Mouse (Mus musculus): ENCODE data around the gene Cacna2d4. TPM values are rescaled to one million over a fixed set of nuclear protein-coding genes. Genes with fewer than 3 reads are reported as not detected.

Cacna2d4 gene
- polyA plus RNA-seq (2014; fragmentation: Illumina TruSeq; extraction: RNeasy Lipid Tissue Mini Kit (QIAGEN cat#74804); ENCODE audit: low read depth, low replicate concordance): 0.06 TPM

GRCm38 (mm10) chr6:119236241-119236640 is at the start of gene Cacna2d4:
Cacna2d4 (plus strand) TSS chr6:119236526.

GRCm38 (mm10) chr6:119196382-119197305 is 39.7 kb upstream of the Cacna2d4 start, which contains the start of gene Cacna1c:
Cacna1c (minus strand) TSS chr6:119196418.

GRCm38 (mm10) chr6:119330506-119330905 is 94.2 kb downstream of the Cacna2d4 start, which contains the start of gene Lrtm2:
Lrtm2 (minus strand) TSS chr6:119330766.

Other genes with a start within 250 kb of the Cacna2d4 start
- gene Dcp1b, start 61.3 kb upstream of the Cacna2d4 start, polyA plus RNA-seq (2014; fragmentation: Illumina TruSeq; extraction: RNeasy Lipid Tissue Mini Kit (QIAGEN cat#74804); ENCODE audit: low read depth, low replicate concordance): 11.5 TPM
- 5.8 TPM for gene Cacna1c, start 40.1 kb upstream of the Cacna2d4 start, polyA plus RNA-seq (2014; fragmentation: Illumina TruSeq; extraction: RNeasy Lipid Tissue Mini Kit (QIAGEN cat#74804); ENCODE audit: low read depth, low replicate concordance)
- not detected for gene Lrtm2, start 94.2 kb downstream of the Cacna2d4 start, polyA plus RNA-seq (2014; fragmentation: Illumina TruSeq; extraction: RNeasy Lipid Tissue Mini Kit (QIAGEN cat#74804); ENCODE audit: low read depth, low replicate concordance)
- gene Adipor2, start 181.2 kb downstream of the Cacna2d4 start, polyA plus RNA-seq (2014; fragmentation: Illumina TruSeq; extraction: RNeasy Lipid Tissue Mini Kit (QIAGEN cat#74804); ENCODE audit: low read depth, low replicate concordance): 116 TPM
- gene Fbxl14, start 243.1 kb downstream of the Cacna2d4 start, polyA plus RNA-seq (2014; fragmentation: Illumina TruSeq; extraction: RNeasy Lipid Tissue Mini Kit (QIAGEN cat#74804); ENCODE audit: low read depth, low replicate concordance): 32.3 TPM

Measured in sigmoid colon, adult 10 weeks (tissue).